Mouse (Mus musculus) testis, adult 2 months (tissue): Measurements from ENCODE around the gene Zfyve28.

Source experiments
- CTCF ChIP-seq: fragments of 200-500 bp; IDR thresholded peaks from 2 replicates; pipeline ENCODE4 v1.5.1; 2012; ENCODE audit warnings: low read depth, mild to moderate bottlenecking, inconsistent platforms, low read length, moderate library complexity; ENCODE audit not compliant: control insufficient read depth, insufficient read depth, insufficient replicate concordance
- POLR2A ChIP-seq: fragments of 200-500 bp; IDR thresholded peaks from 2 replicates; pipeline ENCODE4 v1.6.1; 2012; ENCODE audit warnings: low read depth, mild to moderate bottlenecking, inconsistent platforms, low read length, moderate library complexity; ENCODE audit not compliant: control insufficient read depth

DNA sequence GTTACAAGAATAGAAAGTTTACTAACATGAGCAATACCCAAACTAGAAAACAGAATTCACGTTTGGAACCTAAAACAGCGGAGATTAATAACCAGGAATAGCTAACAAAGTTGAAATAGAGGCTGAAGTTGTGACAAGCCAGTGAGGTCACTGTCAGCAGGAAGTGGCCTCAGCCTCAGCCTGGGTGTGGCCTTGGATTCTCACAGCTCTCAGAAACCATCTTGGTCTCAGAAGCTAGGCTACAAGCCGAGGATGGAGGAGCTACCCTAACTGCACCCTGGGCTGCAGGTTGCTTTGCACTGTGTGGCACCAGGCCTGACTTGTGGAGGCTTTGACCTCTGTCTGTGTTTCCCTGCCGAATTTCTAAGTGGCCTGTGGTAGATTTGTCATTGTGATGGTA, 22.2 kb downstream of the Zfyve28 start:
- TF ChIP-seq POLR2A = no peak
- no peak for TF ChIP-seq CTCF
